Mouse (Mus musculus) embryonic facial prominence, embryonic 12.5 days (tissue): Measurements from ENCODE around the gene Cpm. TPM values are rescaled to one million over a fixed set of nuclear protein-coding genes. Genes with fewer than 3 reads are reported as not detected.

ENCODE experiments used
- ATAC-seq: fragments of 200-750 bp; cut with Nextera tagmentation; 2 replicates; pipeline ENCODE4 v1.8.0; 2017; ENCODE audit not compliant: insufficient number of reproducible peaks, insufficient read depth, low FRiP score, low TSS enrichment
- H3K27ac ChIP-seq: fragments of 300-500 bp; sonication (generic); 2 replicates; pipeline ENCODE4 v1.5.1; 2016; ENCODE audit warnings: mild to moderate bottlenecking
- H3K27me3 ChIP-seq: fragments of 300-500 bp; sonication (generic); 2 replicates; pipeline ENCODE4 v1.6.1; 2016; ENCODE audit warnings: mild to moderate bottlenecking, moderate library complexity
- H3K36me3 ChIP-seq: fragments of 300-500 bp; sonication (generic); 2 replicates; pipeline ENCODE4 v1.6.1; 2016; ENCODE audit warnings: mild to moderate bottlenecking
- H3K4me1 ChIP-seq: fragments of 300-500 bp; sonication (generic); 2 replicates; pipeline ENCODE4 v1.6.1; 2016
- H3K4me2 ChIP-seq: fragments of 300-500 bp; sonication (generic); replicated peaks from 2 replicates; pipeline ENCODE4 v1.6.1; 2016; ENCODE audit warnings: mild to moderate bottlenecking, moderate library complexity
- H3K4me3 ChIP-seq: fragments of 300-500 bp; sonication (generic); 2 replicates; pipeline ENCODE4 v1.5.1; 2016; ENCODE audit warnings: mild to moderate bottlenecking
- H3K9ac ChIP-seq: fragments of 300-500 bp; sonication (generic); 2 replicates; pipeline ENCODE4 v1.6.1; 2016; ENCODE audit warnings: mild to moderate bottlenecking, moderate library complexity
- H3K9me3 ChIP-seq: fragments of 300-500 bp; sonication (generic); 2 replicates; pipeline ENCODE4 v1.6.1; 2016; ENCODE audit warnings: mild to moderate bottlenecking, moderate library complexity
- WGBS: fragments of 180-500 bp; shearing (Covaris S2); methylation state at CpG from one replicate; pipeline ENCODE4 v1.1.7; 2016; 5-methylcytosine and 5-hydroxymethylcytosine counted together
- polyA plus RNA-seq: library from polyadenylated mRNA; unstranded; fragments of >200 nt; fragmentation: Nextera tagmentation; extraction: Ambion mirVana; gene quantifications from 2 replicates; pipeline ENCODE4 v1.2.1, GENCODE M21; 2016

Cpm gene
- polyA plus RNA-seq, 1 experiment from 2014 or later: 20.4 TPM

DNA sequence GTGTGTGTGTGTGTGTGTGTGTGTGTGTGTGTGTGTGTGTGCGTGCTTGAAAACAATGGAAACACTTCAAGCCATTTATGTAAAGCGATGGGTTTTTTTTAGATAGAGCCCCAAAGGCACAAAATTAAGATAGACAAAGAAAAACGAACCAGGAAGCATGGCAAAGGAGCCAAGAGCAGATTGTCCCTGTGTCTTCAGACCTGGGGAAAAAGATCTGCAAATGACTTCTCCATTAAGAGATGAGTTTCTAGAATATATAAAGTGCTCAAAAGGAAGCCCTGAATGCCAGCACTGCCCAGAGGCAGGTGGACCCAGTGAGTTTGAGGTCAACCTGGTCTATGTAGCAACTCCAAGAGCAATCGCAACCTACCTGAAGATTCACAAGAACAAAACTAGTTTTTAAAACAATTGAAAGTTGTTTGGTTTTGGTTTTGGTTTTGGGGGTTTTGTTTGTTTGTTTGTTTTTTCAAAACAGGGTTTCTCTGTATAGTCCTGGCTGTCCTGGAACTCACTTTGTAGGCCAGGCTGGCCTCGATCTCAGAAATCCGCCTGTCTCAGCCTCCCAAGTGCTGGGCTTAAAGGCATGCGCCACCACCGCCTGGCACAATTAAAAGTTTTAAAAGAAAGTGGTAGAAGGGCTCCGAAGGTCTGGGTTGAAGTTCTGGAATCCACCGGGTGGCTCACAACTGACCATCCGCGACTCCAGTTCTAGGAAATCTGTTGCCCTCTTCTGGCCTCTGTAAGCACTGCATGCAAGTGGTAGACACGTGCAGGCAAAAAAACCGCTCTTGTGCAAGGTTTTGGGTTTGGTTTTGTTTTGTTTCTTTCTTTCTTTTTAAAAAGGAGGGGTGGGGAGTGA, 52.9 kb downstream of the Cpm start:
- Histone ChIP-seq H3K36me3 (no peaks in the 10 kb centered on the region), H3K9ac (no peak overlapping the region), H3K4me1 (no peaks in the 10 kb centered on the region; the same call in 1 of the 2 replicates), H3K4me2 (no peak overlapping the region), H3K27me3 (no peaks in the 10 kb centered on the region), H3K27ac (no peak overlapping the region), H3K4me3 (no peak overlapping the region), H3K9me3 (no peaks in the 10 kb centered on the region)
- 65% methylated on average over 14 of the region's 14 CpGs for WGBS
- ATAC-seq: no peak

DNA sequence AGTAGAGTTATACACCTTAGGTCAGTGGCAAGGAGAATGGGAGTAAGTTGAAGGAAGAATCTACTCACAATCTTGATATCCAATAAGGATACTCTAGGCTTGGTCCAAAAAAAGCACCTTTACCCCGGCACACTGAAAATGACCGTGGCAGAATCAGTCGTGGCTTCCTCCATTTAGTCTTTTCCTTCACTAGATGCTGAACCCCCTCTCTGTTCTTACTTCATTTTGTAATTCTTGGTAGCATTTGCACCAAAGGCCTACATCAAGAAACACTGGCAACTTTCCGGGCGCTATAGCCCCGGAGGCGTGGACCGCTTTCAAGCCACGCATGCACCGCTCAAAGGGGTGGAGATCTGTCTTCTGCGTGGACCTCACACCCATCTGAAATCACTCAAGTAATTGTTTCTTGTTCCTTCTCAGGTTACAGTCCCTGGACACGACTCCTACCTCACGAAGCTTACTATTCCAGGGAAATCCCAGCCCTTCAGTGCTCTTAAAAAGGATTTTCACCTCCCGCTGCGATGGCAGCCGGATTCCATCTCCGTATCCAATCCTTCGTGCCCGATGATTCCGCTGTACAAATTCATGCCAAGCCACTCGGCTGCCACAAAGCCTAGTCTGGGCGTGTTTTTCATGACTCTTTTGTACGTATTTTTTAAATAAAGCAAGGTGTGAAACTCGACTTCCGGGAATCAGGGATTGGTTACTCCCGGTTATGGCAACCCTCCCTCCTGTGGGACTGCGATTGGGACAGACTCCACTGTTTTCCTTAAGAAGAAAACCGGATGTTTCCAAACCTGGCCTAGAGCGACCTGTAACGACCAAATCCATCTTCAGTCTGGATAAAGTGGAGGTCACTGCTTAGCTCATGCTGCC, 53.8 kb downstream of the Cpm start:
- Histone ChIP-seq H3K27me3 (no peaks in the 10 kb centered on the region), H3K4me1 (no peaks in the 10 kb centered on the region; the same call in 1 of the 2 replicates), H3K36me3 (no peaks in the 10 kb centered on the region), H3K9ac (no peak overlapping the region), H3K27ac (no peak overlapping the region), H3K4me2 (no peak overlapping the region), H3K9me3 (no peaks in the 10 kb centered on the region), H3K4me3 (no peak overlapping the region)
- WGBS: 68% methylated on average over 30 of the region's 30 CpGs
- no peak for ATAC-seq

DNA sequence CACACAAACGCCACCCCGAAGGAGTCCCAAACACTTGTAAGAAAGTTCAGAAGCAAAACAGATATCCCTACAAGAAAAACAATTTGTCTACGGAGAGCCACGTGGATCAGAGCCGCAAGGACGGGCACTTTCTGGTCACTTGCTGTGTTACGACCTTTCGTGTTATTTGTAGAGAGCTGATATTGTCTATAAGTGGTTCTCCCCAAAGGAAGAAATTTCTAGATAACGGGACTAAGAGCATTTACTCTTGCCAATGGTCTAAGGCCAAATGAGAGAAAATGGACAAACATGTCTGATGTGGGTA, 54.4 kb downstream of the Cpm start:
- H3K4me1 ChIP-seq: no peaks in the 10 kb centered on the region; the same call in 1 of the 2 replicates
- H3K36me3 ChIP-seq: peaks cover 5% of the 10 kb centered on the region; the same call in 1 of the 2 replicates
- H3K9me3 ChIP-seq: no peaks in the 10 kb centered on the region
- no peak overlapping the region for H3K4me2 ChIP-seq
- no peak for ATAC-seq
- 90% methylated on average over 9 of the region's 9 CpGs for WGBS
- H3K27me3 ChIP-seq: no peaks in the 10 kb centered on the region
- no peak overlapping the region for H3K4me3 ChIP-seq
- H3K27ac ChIP-seq: no peak overlapping the region
- H3K9ac ChIP-seq: no peak overlapping the region

DNA sequence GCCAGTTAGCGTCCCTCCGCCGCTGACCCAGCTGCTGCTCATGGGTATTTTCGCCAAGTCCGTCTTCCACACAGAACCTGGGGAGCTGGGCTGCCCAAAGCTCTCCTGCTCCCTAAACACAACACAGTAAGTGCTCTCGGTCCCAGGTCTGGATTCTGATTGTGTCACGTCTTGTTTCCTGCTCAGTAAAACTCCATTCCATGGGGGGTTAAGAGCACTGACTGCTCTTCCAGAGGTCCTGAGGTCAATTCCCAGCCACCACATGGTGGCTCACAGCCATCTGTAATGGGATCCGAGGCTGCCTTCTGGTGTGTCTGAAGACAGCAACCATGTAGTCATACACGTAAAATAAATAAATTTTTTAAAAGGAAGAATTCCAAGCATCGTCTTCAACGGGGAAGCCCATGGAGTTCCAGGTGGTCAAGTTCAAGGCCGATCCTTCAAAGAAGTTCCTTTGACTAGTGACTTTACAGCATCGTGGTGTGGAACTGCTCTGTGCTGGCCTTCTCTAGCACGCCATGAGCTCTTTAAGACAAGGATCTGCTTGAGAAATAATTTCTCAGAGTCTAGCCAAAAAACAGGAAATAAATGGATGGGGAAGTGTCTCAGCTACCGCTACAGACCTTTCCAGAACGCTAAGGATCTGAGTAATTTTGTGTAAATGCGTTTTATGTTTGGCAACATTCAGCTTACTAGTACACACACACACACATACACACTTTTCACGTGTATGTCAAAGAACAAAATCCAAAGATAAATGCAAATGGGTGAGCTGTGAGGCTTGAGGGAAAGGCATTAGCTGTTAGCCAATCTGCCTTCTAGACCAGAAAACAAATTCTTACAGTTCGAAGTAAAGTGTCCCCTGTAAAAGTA, 55.2 kb downstream of the Cpm start:
- no peak for ATAC-seq
- Histone ChIP-seq H3K9ac (no peak overlapping the region), H3K4me3 (no peak overlapping the region), H3K27ac (no peak overlapping the region), H3K27me3 (no peaks in the 10 kb centered on the region), H3K36me3 (peaks cover 12% of the 10 kb centered on the region), H3K9me3 (no peaks in the 10 kb centered on the region), H3K4me2 (no peak overlapping the region), H3K4me1 (no peaks in the 10 kb centered on the region; the same call in 1 of the 2 replicates)
- WGBS: 84% methylated on average over 19 of the region's 19 CpGs

DNA sequence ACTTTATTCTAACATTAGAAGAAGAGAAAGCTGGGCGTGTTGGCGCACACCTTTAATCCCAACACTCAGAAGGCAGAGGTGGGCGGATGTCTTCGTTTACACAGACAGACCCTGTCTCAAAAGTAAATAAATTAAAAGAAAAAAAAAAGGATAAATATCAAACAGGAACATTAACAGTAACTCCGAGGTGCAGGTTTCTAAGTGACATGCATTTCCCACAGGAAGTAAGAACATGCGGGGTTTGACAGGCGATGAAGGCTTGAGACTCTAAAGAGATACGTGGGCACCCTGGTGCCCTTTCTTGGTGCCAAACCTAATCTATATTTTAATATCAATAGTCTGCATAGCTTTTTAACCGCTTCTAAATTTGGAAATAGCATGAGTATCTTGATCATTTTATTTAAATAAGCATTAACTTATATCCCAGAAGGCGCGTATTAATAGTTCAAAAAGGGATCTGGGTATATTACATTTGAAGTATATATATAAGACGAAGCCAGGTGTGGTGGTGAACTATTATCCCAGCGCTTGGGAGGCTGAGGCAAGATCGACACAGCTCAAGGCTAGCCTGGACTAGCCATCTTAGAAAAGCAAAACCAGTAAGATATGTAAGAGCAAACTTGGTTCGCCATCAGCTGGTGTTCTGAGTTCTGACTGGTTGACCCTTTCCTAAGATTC, 56.0 kb downstream of the Cpm start:
- H3K36me3 ChIP-seq: peaks cover 18% of the 10 kb centered on the region

DNA sequence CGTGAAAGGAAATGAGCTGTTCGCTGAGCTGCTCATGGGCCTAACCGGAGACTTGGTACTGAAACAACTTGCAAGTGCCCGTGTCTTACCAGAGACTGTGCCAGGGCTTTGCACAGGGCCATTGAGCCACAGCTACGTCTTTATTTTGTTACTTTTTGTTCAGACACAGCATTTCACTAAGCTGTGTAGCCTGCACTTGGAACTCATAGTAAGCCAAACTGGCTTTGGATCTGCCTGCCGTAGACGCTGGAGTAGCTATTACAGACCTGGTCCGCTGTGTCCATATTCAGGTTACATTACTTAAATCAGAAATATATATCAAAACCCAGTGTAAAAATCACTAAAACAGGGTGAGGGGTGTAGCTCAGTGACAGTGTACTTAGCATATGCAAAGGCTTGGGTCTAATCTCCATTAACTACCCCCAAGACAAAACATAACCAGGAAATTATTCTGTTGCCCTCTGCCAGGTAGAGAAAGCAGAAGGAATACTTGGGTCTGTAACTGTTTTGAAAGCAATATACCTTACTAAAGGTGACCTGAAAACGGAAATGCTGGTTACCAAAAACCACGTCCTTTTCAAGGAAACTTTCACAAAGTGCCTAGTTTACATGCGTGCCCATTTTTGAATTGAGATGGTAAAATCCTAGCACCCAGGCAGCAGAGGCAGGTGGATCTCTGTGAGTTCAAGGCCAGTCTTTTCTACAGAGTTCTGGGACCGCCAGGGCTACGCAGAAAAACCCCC, 56.7 kb downstream of the Cpm start:
- H3K27ac ChIP-seq: no peak overlapping the region
- ATAC-seq: no peak
- H3K4me3 ChIP-seq: no peak overlapping the region
- H3K27me3 ChIP-seq: no peaks in the 10 kb centered on the region
- H3K9me3 ChIP-seq: no peaks in the 10 kb centered on the region
- H3K9ac ChIP-seq: no peak overlapping the region
- no peak overlapping the region for H3K4me2 ChIP-seq
- peaks cover 24% of the 10 kb centered on the region for H3K36me3 ChIP-seq
- H3K4me1 ChIP-seq: no peaks in the 10 kb centered on the region; the same call in 1 of the 2 replicates
- 90% methylated on average over 13 of the region's 13 CpGs for WGBS

More for the DNA sequence above, 56.0 kb downstream of the Cpm start:
- Histone ChIP-seq H3K27ac (no peak overlapping the region), H3K9ac (no peak overlapping the region), H3K4me1 (no peaks in the 10 kb centered on the region; the same call in 1 of the 2 replicates), H3K4me3 (no peak overlapping the region), H3K4me2 (no peak overlapping the region), H3K9me3 (no peaks in the 10 kb centered on the region), H3K27me3 (no peaks in the 10 kb centered on the region)
- ATAC-seq: no peak
- 91% methylated on average over 15 of the region's 15 CpGs for WGBS

DNA sequence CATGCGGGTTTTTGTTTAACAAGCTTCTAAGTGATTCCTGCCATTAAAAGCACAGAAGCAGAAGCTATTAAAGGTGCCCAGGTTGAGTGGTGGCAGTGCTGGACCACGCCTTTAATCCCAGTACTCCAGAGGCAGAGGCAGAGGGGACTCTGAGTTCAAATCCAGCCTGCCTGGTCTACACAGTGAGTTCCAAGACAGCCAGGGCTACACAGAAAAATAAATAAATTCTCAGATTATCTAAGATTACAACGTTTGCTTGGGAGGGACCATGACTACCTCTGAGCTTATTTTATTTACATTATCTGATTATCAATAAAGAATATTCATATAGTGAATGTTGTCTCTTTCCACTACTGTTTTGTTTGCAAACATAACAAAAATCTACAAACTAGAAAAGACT, 57.7 kb downstream of the Cpm start:
- no peak overlapping the region for H3K4me3 ChIP-seq
- no peaks in the 10 kb centered on the region for H3K27me3 ChIP-seq
- H3K9me3 ChIP-seq: no peaks in the 10 kb centered on the region
- no peak overlapping the region for H3K4me2 ChIP-seq
- WGBS: 79% methylated on average over 3 of the region's 3 CpGs
- H3K27ac ChIP-seq: no peak overlapping the region
- no peak for ATAC-seq
- no peak overlapping the region for H3K9ac ChIP-seq
- H3K4me1 ChIP-seq: no peaks in the 10 kb centered on the region; the same call in 1 of the 2 replicates
- H3K36me3 ChIP-seq: peaks cover 32% of the 10 kb centered on the region

DNA sequence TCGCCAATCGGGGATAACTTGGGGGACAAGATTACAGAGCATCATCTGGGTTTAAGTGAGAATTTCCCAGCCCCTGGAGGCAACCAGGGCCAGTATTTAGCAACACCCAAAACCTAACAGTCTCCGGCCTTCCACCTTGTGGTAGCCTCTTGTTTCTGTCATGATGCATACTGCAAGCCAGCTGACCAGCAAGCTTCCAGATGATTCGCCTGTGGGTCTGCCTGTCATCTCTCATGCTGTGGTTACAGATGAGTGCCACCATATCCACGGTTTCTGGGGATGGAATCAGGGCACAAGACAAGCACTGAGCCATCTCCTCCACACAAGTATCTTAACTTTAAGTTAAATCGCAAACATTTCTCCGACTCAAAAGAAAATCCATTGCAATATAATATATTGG, 58.3 kb downstream of the Cpm start:
- no peaks in the 10 kb centered on the region for H3K27me3 ChIP-seq
- 89% methylated on average over 7 of the region's 7 CpGs for WGBS
- no peak overlapping the region for H3K4me3 ChIP-seq
- no peak overlapping the region for H3K9ac ChIP-seq
- ATAC-seq: no peak
- no peaks in the 10 kb centered on the region for H3K9me3 ChIP-seq
- no peak overlapping the region for H3K27ac ChIP-seq
- peaks cover 38% of the 10 kb centered on the region for H3K36me3 ChIP-seq
- no peaks in the 10 kb centered on the region; the same call in 1 of the 2 replicates for H3K4me1 ChIP-seq
- no peak overlapping the region for H3K4me2 ChIP-seq

DNA sequence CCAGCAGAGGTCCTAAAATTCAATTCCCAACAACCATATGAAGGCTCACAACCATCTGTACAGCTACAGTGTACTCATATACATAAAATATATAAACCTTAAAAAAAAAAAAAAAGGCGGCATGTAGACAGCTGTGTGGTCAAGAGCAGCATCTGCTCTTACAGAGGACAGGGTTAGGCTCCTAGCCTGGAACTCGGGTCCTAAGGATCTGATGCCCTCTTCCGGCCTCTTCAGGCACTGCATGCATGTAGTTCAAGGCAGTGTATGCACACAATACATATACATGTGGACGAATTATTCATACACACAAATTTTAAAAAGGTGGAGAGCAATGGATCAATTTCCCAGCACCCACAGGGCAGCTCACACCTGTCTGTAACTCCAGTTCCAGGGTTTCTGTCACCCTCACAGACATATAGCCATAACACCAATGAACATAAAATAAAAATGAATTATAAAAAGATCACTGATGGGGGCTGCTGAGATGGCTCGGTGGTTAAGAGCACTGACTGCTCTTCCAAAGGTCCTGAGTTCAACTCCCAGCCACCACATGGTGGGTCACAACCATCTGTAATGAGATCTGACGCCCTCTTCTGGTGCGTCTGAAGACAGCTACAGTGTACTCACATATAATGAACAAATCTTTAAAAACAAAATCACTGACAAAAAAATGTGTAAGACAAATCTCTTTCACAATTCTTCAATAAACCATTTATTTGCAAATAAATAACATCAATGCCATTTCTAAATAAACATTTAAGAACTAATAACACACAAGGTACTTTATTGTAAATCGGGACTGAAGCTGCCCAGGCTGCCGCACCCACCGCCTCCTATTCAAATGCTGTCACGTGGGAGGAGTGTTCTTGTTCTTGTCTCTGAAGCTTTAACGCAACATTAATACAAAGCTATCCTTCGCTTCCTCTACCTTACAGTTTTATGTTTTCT, 59.2 kb downstream of the Cpm start:
- ATAC-seq: peak; percentile 64; the same call in 1 of the 2 replicates
- Histone ChIP-seq H3K27me3 (no peaks in the 10 kb centered on the region), H3K4me3 (no peak overlapping the region), H3K36me3 (peaks cover 44% of the 10 kb centered on the region), H3K27ac (no peak overlapping the region), H3K9ac (no peak overlapping the region), H3K4me1 (no peaks in the 10 kb centered on the region; the same call in 1 of the 2 replicates), H3K9me3 (no peaks in the 10 kb centered on the region), H3K4me2 (no peak overlapping the region)
- WGBS: 87% methylated on average over 13 of the region's 13 CpGs
